Mouse (Mus musculus) embryonic fibroblast, embryonic 13.5 days (primary cell): ENCODE results near the gene Bbx. TPM values are rescaled to one million over a fixed set of nuclear protein-coding genes. Genes with fewer than 3 reads are reported as not detected.

Experiments used
- H3K27ac ChIP-seq: 2 replicates; pipeline ENCODE4 v1.5.1; 2012; ENCODE audit warnings: low read length, control low read depth, inconsistent platforms; ENCODE audit not compliant: insufficient read depth
- H3K4me1 ChIP-seq: 2 replicates; pipeline ENCODE4 v1.6.1; 2011; ENCODE audit warnings: low read length; ENCODE audit not compliant: control insufficient read depth, insufficient read depth
- H3K4me3 ChIP-seq: 2 replicates; pipeline ENCODE4 v1.5.1; 2011; ENCODE audit warnings: mild to moderate bottlenecking, control low read depth, low read length; ENCODE audit not compliant: insufficient read depth
- CTCF ChIP-seq: IDR thresholded peaks from 2 replicates; pipeline ENCODE4 v1.5.1; 2011; ENCODE audit warnings: mild to moderate bottlenecking, control low read depth, low read length, moderate library complexity, borderline replicate concordance; ENCODE audit not compliant: insufficient read depth
- POLR2A ChIP-seq: IDR thresholded peaks from 2 replicates; pipeline ENCODE4 v1.6.1; 2011; ENCODE audit warnings: low read depth, mild to moderate bottlenecking, control low read depth, low read length, moderate library complexity
- polyA plus RNA-seq: library from polyadenylated mRNA; stranded (reverse); fragments of >200 nt; gene quantifications from 2 replicates; pipeline ENCODE4 v1.2.4, GENCODE M21; 2011; ENCODE audit warnings: low read depth; ENCODE audit not compliant: missing spikeins, insufficient read length

Gene Bbx
- polyA plus RNA-seq, result 44.0 and 47.4 TPM in 2 replicates

GRCm38 (mm10) chr16:50432062-50432878, at the start of gene Bbx:
Gene Bbx (minus strand): TSS chr16:50432390.
- peak within 1 kb of the TSS; percentile 62 for H3K4me3 ChIP-seq
- no peaks in the 10 kb centered on the region for H3K4me1 ChIP-seq
- peak within 1 kb of the TSS; percentile 67 for H3K27ac ChIP-seq
- TF ChIP-seq POLR2A, result peak; percentile 95
- TF ChIP-seq CTCF, result no peak

- Histone ChIP-seq H3K27ac (no peak overlapping the region), H3K4me1 (peaks cover 7% of the 10 kb centered on the region), H3K4me3 (no peak overlapping the region)
- no peak for TF ChIP-seq CTCF
- no peak for TF ChIP-seq POLR2A
Observed at GRCm38 (mm10) chr16:50481892-50482291, 49.7 kb upstream of the Bbx start.

DNA sequence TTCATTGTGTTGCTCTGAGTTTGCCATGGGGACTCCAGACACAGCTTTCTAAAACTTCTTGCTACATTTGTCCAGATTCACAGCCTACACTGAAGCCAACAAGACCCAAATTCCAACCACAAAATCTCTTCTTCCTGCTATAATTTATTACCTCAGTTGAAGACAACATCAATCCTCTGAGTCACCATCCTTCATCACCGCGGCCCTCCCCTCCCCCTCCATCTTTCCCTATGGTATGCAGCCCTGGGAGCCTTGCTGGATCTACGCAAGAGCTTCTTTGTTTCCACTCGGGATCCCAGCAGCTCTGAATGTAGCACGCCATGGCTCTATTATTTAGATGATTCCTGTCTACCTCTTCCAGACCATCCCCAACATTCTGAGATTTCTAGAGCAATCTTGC, 49.2 kb upstream of the Bbx start:
- Histone ChIP-seq H3K4me3 (no peak overlapping the region), H3K27ac (no peak overlapping the region), H3K4me1 (peaks cover 7% of the 10 kb centered on the region)
- no peak for TF ChIP-seq POLR2A
- TF ChIP-seq CTCF, result no peak

DNA sequence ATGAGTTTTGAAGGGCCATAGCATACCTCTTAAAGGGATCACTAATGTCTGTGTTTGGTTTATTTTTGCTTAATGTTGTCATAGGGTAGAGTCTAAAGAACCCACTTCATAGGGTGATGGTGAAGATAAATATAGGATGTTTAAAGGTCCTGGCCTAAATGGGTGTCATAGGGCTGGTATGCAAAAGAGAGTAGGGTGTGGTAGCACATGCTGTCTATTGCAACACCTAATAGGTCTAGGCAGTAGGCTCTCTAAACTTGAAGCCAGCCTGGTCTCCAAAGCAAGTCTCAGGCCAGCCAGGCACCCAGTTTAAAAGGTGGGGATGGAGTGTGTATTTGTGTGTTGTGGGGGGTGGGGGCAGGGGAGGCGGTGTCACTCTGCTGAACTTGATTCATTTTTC, 46.5 kb upstream of the Bbx start:
- H3K4me1 ChIP-seq, result peaks cover 7% of the 10 kb centered on the region
- H3K27ac ChIP-seq, result no peak overlapping the region
- no peak for TF ChIP-seq POLR2A
- no peak for TF ChIP-seq CTCF
- H3K4me3 ChIP-seq, result no peak overlapping the region

- no peak for TF ChIP-seq CTCF
- TF ChIP-seq POLR2A, result no peak
- Histone ChIP-seq H3K4me1 (peaks cover 7% of the 10 kb centered on the region), H3K4me3 (no peak overlapping the region), H3K27ac (no peak overlapping the region)
Observed at GRCm38 (mm10) chr16:50477628-50478027, 45.4 kb upstream of the Bbx start.

DNA sequence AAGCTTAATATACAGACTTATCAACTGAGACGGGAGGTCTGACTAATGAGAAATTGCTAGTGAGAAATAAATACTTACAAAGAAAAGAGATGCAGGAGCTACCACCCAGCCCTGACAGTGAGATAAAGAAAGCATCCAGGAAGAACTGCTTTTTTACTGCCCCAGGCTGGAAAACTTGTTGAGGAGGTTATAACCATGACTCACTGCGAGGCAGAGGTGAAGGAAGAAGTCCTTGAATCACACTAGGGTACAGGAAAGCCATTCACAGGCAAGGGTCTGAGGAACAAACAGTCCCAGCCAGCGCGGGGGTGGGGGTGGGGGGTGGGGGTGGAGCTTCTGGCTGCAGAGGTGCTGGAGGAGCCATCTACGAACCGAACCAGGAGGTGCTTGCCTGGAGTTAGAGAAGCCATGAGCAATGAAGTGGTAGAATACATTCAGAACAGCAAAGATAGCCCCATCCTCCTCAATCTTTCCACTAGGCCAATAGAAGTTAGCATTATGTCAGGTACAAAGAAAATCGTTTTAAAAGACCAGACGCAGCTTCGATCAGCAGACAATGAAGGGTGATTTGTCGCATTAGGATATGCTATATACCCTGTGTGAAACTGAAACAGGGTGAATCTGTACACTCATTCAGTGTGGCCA, 30.2 kb upstream of the Bbx start:
- no peak for TF ChIP-seq CTCF
- no peak; the same call in 1 of the 2 replicates for TF ChIP-seq POLR2A
- Histone ChIP-seq H3K27ac (no peak overlapping the region), H3K4me3 (no peak overlapping the region), H3K4me1 (no peaks in the 10 kb centered on the region)

DNA sequence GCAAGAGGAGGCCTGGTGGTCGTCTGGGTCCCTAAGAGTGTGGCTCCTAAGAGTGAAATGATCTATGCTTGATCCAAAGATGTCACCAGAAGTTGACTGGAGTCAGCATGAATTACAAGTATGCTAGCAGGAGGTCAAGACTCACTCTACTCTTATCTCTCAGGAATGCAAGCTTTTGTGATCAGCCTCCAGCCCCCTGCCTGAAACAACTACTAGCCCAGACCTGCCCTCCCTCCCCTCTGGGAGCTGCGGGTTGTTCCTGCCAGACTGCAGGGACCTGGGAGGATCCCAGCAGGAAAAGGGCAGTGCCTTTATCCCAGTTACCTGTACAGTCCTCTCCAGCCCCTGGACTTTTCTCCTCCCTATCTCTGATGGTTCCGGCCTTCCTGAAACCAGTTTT, 27.0 kb upstream of the Bbx start:
- H3K4me1 ChIP-seq, result no peaks in the 10 kb centered on the region
- no peak overlapping the region for H3K4me3 ChIP-seq
- TF ChIP-seq CTCF, result no peak
- no peak for TF ChIP-seq POLR2A
- no peak overlapping the region for H3K27ac ChIP-seq

DNA sequence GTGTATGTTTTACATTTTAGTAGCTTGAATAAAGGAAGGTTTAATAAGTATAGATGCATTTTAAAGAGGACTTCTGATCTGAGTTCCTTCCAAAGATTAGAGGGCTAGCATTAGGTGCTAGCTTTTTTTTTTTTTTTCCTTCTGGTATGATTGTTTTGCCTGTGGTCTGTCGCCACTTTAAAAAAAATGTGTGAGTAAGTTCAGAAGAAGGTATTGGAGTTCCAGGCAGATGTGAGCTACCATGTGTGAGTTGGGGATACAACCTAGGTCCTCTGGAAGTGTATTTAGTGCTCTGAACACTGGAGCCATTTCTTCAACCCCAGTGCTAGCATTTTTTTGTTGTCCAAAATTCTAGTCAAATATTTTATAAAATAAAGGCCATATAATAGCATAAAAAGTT, 23.9 kb upstream of the Bbx start:
- TF ChIP-seq CTCF (no peak), POLR2A (no peak)
- H3K4me1 ChIP-seq, result no peaks in the 10 kb centered on the region
- H3K4me3 ChIP-seq, result no peak overlapping the region
- no peak overlapping the region for H3K27ac ChIP-seq

DNA sequence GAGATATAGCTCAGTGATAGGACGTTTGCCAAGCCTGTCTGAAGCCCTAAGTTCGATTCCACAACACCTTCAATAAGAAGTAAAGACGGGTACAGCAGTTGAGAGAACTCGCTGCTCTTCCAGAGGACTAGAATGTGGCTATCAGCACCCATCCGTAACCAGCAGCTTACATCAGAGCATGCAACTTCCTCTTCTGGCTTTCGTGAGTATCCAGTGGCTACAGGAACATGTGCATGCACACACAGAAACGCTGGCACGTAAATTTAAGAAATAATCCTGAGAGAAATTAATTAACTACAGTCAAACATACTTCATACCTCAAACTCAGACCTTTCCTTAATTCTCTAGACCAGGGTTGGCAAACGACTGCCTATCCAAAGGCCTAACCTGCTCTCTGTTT, 16.9 kb upstream of the Bbx start:
- Histone ChIP-seq H3K4me3 (no peak overlapping the region), H3K4me1 (no peaks in the 10 kb centered on the region), H3K27ac (no peak overlapping the region)
- no peak for TF ChIP-seq CTCF

GRCm38 (mm10) chr16:50445014-50445413, 12.8 kb upstream of the Bbx start:
- H3K27ac ChIP-seq, result no peak overlapping the region
- H3K4me1 ChIP-seq, result no peaks in the 10 kb centered on the region
- no peak overlapping the region for H3K4me3 ChIP-seq
- TF ChIP-seq CTCF, result no peak
- no peak for TF ChIP-seq POLR2A

- H3K27ac ChIP-seq, result no peak overlapping the region
- no peak for TF ChIP-seq CTCF
- TF ChIP-seq POLR2A, result no peak
- H3K4me3 ChIP-seq, result no peak overlapping the region
- no peaks in the 10 kb centered on the region for H3K4me1 ChIP-seq
Observed at GRCm38 (mm10) chr16:50438816-50439215, 6.6 kb upstream of the Bbx start.
